Comparison of ENCODE assay signal across 8 mouse cellular contexts in the genomic region with DNA sequence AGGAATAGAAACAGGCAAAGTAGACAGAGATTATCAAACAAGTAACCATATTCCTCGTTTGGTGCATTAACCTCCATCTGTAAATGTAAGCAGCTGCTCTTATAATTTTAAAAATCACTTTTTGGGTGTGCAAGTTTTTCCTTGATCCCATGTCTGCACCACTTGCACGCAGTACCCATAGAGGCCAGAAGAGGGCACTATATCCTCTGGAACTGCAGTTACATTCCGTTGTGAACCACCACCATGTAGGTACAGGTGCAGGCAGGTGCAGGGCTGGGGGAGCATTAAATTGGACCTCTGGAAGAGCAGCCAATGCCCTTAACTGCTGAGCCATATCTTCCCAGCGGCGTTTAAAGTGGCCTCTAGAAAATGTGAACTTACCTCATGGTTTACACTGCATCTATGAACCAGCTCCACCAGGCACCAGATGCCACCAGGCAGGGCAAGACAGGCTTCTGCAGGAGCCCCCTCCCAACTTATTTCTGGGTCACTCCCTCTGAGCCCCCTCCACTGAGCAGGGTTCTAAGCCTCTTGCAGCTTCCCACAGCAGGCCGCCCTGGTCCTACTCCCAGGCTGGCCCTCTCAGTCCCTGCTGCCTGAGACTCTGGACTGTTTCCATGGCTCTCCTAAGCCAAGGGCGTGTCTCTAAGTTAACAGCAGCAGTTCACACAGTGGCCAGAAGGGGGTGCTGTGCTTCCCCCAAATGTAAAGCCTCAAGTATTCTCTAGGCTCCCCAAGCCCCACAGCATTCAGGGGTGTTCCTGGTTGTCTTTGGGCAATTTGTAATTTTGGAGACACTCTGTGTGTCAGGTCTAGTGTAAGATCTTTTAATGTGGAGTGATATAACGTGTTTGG. TPM values are rescaled to one million over a fixed set of nuclear protein-coding genes. Genes with fewer than 3 reads are reported as not detected.
DNase-seq lines count a peak whose midpoint lies in the region; ATAC-seq and TF ChIP-seq lines count a peak whose summit lies in the region.
"Had no signal": no experiment of that assay in that cellular context is flagged by ENCODE, and none has a peak within 500 bp of the region (broad histone marks: within the 10 kb centered on the region; RNA-seq: fewer than 3 reads in every experiment).

No protein-coding gene starts in this region.

- no peak for TF ChIP-seq EP300 in CH12.LX (IDR thresholded peaks at IDR 0.05; ENCODE audit: low read length)

- H3K4me3 ChIP-seq in kidney, embryonic 14.5 days (ENCODE audit: low read length), result no peak overlapping the region
- no peak overlapping the region for H3K4me3 ChIP-seq in CH12.LX (replicated peaks in 1 of 3; ENCODE audit: low read depth in 2 of 3, low read length in 2 of 3, poor library complexity in 1 of 3)

- no peak overlapping the region for H3K27ac ChIP-seq in kidney, embryonic 14.5 days (ENCODE audit: low read depth, low read length)
- no peak overlapping the region for H3K27ac ChIP-seq in CH12.LX (ENCODE audit: insufficient read depth, low read depth)

- WGBS in kidney, embryonic 14.5 days, result 9% methylated on average over 8 of the region's 8 CpGs

- TF ChIP-seq POLR2A in CH12.LX (IDR thresholded peaks at IDR 0.05; ENCODE audit: low read depth, low read length), result no peak

- dilution Hi-C loops in CH12.LX (cut with MboI; ENCODE audit: extremely low pct_ligation_motif_present, extremely low pct_unique_long_range_greater_than_20kb, low sequenced_read_pairs), result no loop called here

- peak; percentile 19 for DNase-seq in kidney, adult 11 months
- peak; percentile 56 for DNase-seq in CH12.LX (ENCODE audit: extremely low read depth)
- DNase-seq in adrenal gland, postnatal 10 days, result peak; percentile 66
- peak; percentile 40 for DNase-seq in embryo, embryonic 9.5 days (ENCODE audit: extremely low spot score)
- peak; percentile 19 to 24 for DNase-seq in layer of hippocampus, postnatal 14 days (ENCODE audit: low spot score in 2 of 2)
- DNase-seq in retina, embryonic 14.5 days (ENCODE audit: low spot score), result peak; percentile 66

- no peaks in the 10 kb centered on the region for H3K9me3 ChIP-seq in kidney, embryonic 14.5 days (ENCODE audit: control insufficient read depth, low read length)
- H3K9me3 ChIP-seq in CH12.LX (replicated peaks; ENCODE audit: low read length), result no peaks in the 10 kb centered on the region

- no peaks in the 10 kb centered on the region for H3K79me2 ChIP-seq in CH12.LX (replicated peaks; ENCODE audit: control insufficient read depth, extremely low read depth, insufficient read depth, poor library complexity, severe bottlenecking)

- TF ChIP-seq RAD21 in CH12.LX (IDR thresholded peaks at IDR 0.05; ENCODE audit: low read depth, low read length), result peak; percentile 51

- H3K4me1 ChIP-seq in kidney, embryonic 14.5 days (ENCODE audit: control insufficient read depth, insufficient read depth, low read length), result peaks cover 7% of the 10 kb centered on the region; the same call in 1 of the 2 replicates
- H3K4me1 ChIP-seq in CH12.LX (ENCODE audit: control insufficient read depth in 1 of 2, insufficient read depth in 2 of 2), result no peaks in the 10 kb centered on the region

- no peak overlapping the region for H3K9ac ChIP-seq in kidney, embryonic 14.5 days (ENCODE audit: low read depth, low read length)
- H3K9ac ChIP-seq in CH12.LX (ENCODE audit: insufficient read depth, low read depth), result no peak overlapping the region

- H3K4me2 ChIP-seq in kidney, embryonic 14.5 days (replicated peaks; ENCODE audit: low read depth, low read length), result no peak overlapping the region
- no peak overlapping the region for H3K4me2 ChIP-seq in CH12.LX (ENCODE audit: insufficient read depth, low read depth, poor library complexity, severe bottlenecking)

- in situ Hi-C loops in CH12.LX (cut with MboI; ENCODE audit: low pct_ligation_motif_present, low pct_unique_long_range_greater_than_20kb, low sequenced_read_pairs), result no loop called here

- peak; percentile 74 for TF ChIP-seq CTCF in CH12.LX (conservative IDR thresholded peaks at IDR 0.05 in 1 of 2, IDR thresholded peaks at IDR 0.05 in 1 of 2; ENCODE audit: low read depth in 2 of 2, low read length in 2 of 2)

- H3K27me3 ChIP-seq in kidney, embryonic 14.5 days (ENCODE audit: control insufficient read depth, insufficient read depth, low read length), result peaks cover 5% of the 10 kb centered on the region
- peaks cover 57% of the 10 kb centered on the region for H3K27me3 ChIP-seq in CH12.LX (replicated peaks)

- H3K36me3 ChIP-seq in kidney, embryonic 14.5 days (ENCODE audit: control insufficient read depth, insufficient read depth, low read length), result no peaks in the 10 kb centered on the region
- H3K36me3 ChIP-seq in CH12.LX (replicated peaks in 1 of 2; ENCODE audit: control insufficient read depth in 1 of 2, insufficient read depth in 1 of 2, low read length in 1 of 2), result no peaks in the 10 kb centered on the region

- no peak for ATAC-seq in kidney, embryonic 14.5 days (ENCODE audit: low FRiP score, low TSS enrichment)

TF ChIP-seq in CH12.LX, 34 proteins besides CTCF, POLR2A, EP300 and RAD21:
- peak; percentile 51 for TF ChIP-seq SMC3 (IDR thresholded peaks at IDR 0.05; ENCODE audit: low read depth, low read length)
- TF ChIP-seq BHLHE40 (IDR thresholded peaks at IDR 0.05; ENCODE audit: low read depth, low read length), result no peak
TF ChIP-seq in CH12.LX: peak in this region for 1.

RNA-seq across cellular contexts. Expression of gene Oas1f, which starts 10.2 kb away (rescaled TPM):
- not detected in 2 replicates for polyA plus RNA-seq in kidney, embryonic 14.5 days (2014; fragmentation: Nextera tagmentation; extraction: Ambion mirVana)
- total RNA-seq in CH12.LX (2012; rRNA removed), result not detected in 2 replicates
- total RNA-seq in CH12.LX (2014; rRNA removed), result not detected in 2 replicates
- polyA plus RNA-seq in CH12.LX (2012; ENCODE audit: insufficient read length, low read depth), result not detected in 2 replicates
- not detected for total RNA-seq in adrenal gland, postnatal 10 days (2021)
- not detected for total RNA-seq in layer of hippocampus, postnatal 14 days (2021)
- polyA plus RNA-seq: heart, embryonic 14.5 days had no signal

RNA-seq across cellular contexts. Expression of gene Oas1h, which starts 24.3 kb away (rescaled TPM):
- not detected in 2 replicates for polyA plus RNA-seq in kidney, embryonic 14.5 days (2014; fragmentation: Nextera tagmentation; extraction: Ambion mirVana)
- total RNA-seq in CH12.LX (2012; rRNA removed) (not detected in 2 replicates), CH12.LX (2014; rRNA removed) (not detected in 2 replicates)
- not detected in 2 replicates for polyA plus RNA-seq in CH12.LX (2012; ENCODE audit: insufficient read length, low read depth)
- total RNA-seq in adrenal gland, postnatal 10 days (2021), result not detected
- not detected for total RNA-seq in layer of hippocampus, postnatal 14 days (2021)
- polyA plus RNA-seq: heart, embryonic 14.5 days had no signal

RNA-seq across cellular contexts. Expression of gene Oas1c, which starts 24.6 kb away (rescaled TPM):
- 0.30 and 0.63 TPM in 2 replicates for polyA plus RNA-seq in kidney, embryonic 14.5 days (2014; fragmentation: Nextera tagmentation; extraction: Ambion mirVana)
- total RNA-seq in CH12.LX (2012; rRNA removed) (1.6 and 1.7 TPM in 2 replicates), CH12.LX (2014; rRNA removed) (3.6 TPM in 2 replicates)
- 3.6 and 4.7 TPM in 2 replicates for polyA plus RNA-seq in CH12.LX (2012; ENCODE audit: insufficient read length, low read depth)
- total RNA-seq in adrenal gland, postnatal 10 days (2021), result 1 to 10 TPM; 1.0 to 1.1 TPM
- total RNA-seq in layer of hippocampus, postnatal 14 days (2021), result under 1 TPM; 0.41 to 0.69 TPM

RNA-seq across cellular contexts. Expression of gene Oas1e, which starts 41.6 kb away (rescaled TPM):
- polyA plus RNA-seq in kidney, embryonic 14.5 days (2014; fragmentation: Nextera tagmentation; extraction: Ambion mirVana), result not detected in 2 replicates
- total RNA-seq in CH12.LX (2012; rRNA removed) (not detected in 2 replicates), CH12.LX (2014; rRNA removed) (not detected in 2 replicates)
- polyA plus RNA-seq in CH12.LX (2012; ENCODE audit: insufficient read length, low read depth), result not detected in 2 replicates
- not detected for total RNA-seq in adrenal gland, postnatal 10 days (2021)
- total RNA-seq in layer of hippocampus, postnatal 14 days (2021), result not detected
- polyA plus RNA-seq: heart, embryonic 14.5 days had no signal

RNA-seq across cellular contexts. Expression of gene Oas1g, which starts 50.5 kb away (rescaled TPM):
- 0.10 and 0.45 TPM in 2 replicates for polyA plus RNA-seq in kidney, embryonic 14.5 days (2014; fragmentation: Nextera tagmentation; extraction: Ambion mirVana)
- total RNA-seq in CH12.LX (2012; rRNA removed), result 0.17 TPM in 1 of 2 replicates, not detected in the other
- total RNA-seq in CH12.LX (2014; rRNA removed), result 0.19 TPM in 1 of 2 replicates, not detected in the other
- not detected in 2 replicates for polyA plus RNA-seq in CH12.LX (2012; ENCODE audit: insufficient read length, low read depth)
- under 1 TPM in 1 of 2 experiments, not detected in 1; 0.21 TPM for total RNA-seq in adrenal gland, postnatal 10 days (2021)
- not detected for total RNA-seq in layer of hippocampus, postnatal 14 days (2021)
